Mouse (Mus musculus): Measurements from ENCODE around the gene Celf5. TPM values are rescaled to one million over a fixed set of nuclear protein-coding genes. Genes with fewer than 3 reads are reported as not detected.
"Not testable (repeated sequence)": the region's sequence is repeated elsewhere in the genome, so short reads cannot be mapped to it uniquely, and the experiment has no call there.

The Celf5 gene
- polyA plus RNA-seq, 1 experiment from 2014 or later, result 64.4 TPM

DNA sequence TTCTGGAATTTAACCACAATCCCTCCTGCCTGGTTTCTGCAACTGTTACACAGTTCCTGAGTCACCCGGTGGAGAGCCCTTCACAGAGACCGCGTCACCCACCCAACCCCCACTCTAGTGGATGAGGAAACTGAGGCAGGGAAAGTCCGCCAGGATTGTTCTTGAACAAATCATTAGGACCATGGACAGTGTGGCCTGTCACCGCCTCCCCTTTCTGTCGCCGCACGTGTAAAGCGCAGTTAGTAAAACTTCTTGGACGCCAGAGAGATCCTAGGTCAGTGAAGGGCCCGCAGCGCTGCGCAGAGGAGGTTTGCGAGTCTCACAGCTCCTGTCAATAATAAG lies 29.6 kb downstream of the Celf5 start:
- Histone ChIP-seq H3K4me1 (ENCODE audit: control insufficient read depth, insufficient read depth, low read length) (peaks cover 2% of the 10 kb centered on the region; the same call in 1 of the 2 replicates), H3K4me2 (ENCODE audit: low read depth, low read length) (no peak overlapping the region), H3K27me3 (ENCODE audit: control insufficient read depth, insufficient read depth, low read length) (peaks cover 30% of the 10 kb centered on the region), H3K9me3 (ENCODE audit: control insufficient read depth, low read length) (no peaks in the 10 kb centered on the region), H3K4me3 (ENCODE audit: low read depth, low read length) (no peak overlapping the region), H3K9ac (replicated peaks; ENCODE audit: low read depth, low read length) (no peak overlapping the region), H3K27ac (ENCODE audit: low read depth, low read length) (no peak overlapping the region), H3K36me3 (ENCODE audit: control insufficient read depth, insufficient read depth, low read length) (no peaks in the 10 kb centered on the region)
- ATAC-seq (ENCODE audit: low read depth), result no peak
- WGBS, result 3% methylated on average over 14 of the region's 14 CpGs

DNA sequence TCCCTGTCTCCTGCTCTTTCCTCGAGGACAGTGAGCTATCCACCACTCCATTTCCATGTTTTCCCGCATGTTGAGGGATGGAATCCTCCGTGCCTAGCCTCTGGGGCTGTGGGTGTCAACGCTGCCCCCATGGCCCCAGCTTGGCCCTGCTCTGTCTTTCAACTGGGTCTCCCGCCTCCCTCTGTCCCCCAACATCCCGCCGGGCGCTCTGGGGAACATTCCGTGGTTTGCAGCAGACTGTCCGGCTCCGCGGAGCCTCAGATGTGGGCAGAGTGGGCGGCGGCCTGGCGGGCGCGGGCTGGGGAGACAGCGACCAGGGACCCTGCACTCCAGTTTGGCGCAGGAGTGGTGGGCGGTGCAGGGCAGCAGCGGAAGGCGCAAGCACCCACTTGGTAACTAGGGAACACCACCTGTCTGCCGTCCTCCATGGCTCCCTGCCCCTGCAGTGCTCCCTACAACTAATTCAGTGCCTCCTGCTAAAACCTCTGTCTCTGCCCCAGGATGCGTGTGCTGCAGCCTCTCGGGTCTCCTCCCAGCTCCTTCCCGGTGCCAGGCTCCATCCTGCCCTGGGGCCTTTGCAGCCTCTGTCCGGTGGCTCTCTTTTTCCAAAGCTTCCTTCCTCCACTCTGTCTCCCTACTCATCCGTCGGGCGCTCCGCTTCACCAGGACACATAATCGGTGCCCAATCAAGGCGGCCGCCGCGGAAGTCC lies 30.1 kb downstream of the Celf5 start:
- H3K9me3 ChIP-seq (ENCODE audit: control insufficient read depth, low read length), result no peaks in the 10 kb centered on the region
- no peak for ATAC-seq (ENCODE audit: low read depth)
- H3K27me3 ChIP-seq (ENCODE audit: control insufficient read depth, insufficient read depth, low read length), result peaks cover 27% of the 10 kb centered on the region
- peaks cover 2% of the 10 kb centered on the region; the same call in 1 of the 2 replicates for H3K4me1 ChIP-seq (ENCODE audit: control insufficient read depth, insufficient read depth, low read length)
- no peak overlapping the region for H3K27ac ChIP-seq (ENCODE audit: low read depth, low read length)
- no peak overlapping the region for H3K9ac ChIP-seq (replicated peaks; ENCODE audit: low read depth, low read length)
- no peak overlapping the region for H3K4me3 ChIP-seq (ENCODE audit: low read depth, low read length)
- no peak overlapping the region for H3K4me2 ChIP-seq (ENCODE audit: low read depth, low read length)
- 10% methylated on average over 34 of the region's 36 CpGs for WGBS
- no peaks in the 10 kb centered on the region for H3K36me3 ChIP-seq (ENCODE audit: control insufficient read depth, insufficient read depth, low read length)

DNA sequence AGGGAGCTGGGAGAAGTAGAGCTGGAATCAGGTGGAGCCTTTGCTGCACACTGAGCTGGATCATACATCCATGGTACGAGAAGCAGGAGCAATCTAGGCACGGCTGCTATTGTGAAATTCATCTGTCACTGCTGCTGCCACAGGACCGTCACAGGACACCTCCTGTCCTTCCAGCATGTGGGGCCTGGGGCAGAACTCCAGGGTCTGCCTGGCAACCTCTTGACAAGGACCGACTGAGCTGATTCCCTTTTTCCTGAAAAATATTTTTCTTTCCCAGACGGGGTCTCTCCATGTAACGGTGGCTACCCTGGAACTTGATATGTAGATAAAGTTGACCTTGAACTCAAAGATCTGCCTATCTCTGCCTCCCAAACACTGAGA lies 31.2 kb downstream of the Celf5 start:
- Histone ChIP-seq H3K4me2 (ENCODE audit: low read depth, low read length) (no peak overlapping the region), H3K36me3 (ENCODE audit: control insufficient read depth, insufficient read depth, low read length) (no peaks in the 10 kb centered on the region), H3K9ac (replicated peaks; ENCODE audit: low read depth, low read length) (no peak overlapping the region), H3K4me1 (ENCODE audit: control insufficient read depth, insufficient read depth, low read length) (peaks cover 2% of the 10 kb centered on the region; the same call in 1 of the 2 replicates), H3K27ac (ENCODE audit: low read depth, low read length) (no peak overlapping the region), H3K27me3 (ENCODE audit: control insufficient read depth, insufficient read depth, low read length) (peaks cover 24% of the 10 kb centered on the region), H3K4me3 (ENCODE audit: low read depth, low read length) (no peak overlapping the region), H3K9me3 (ENCODE audit: control insufficient read depth, low read length) (no peaks in the 10 kb centered on the region)
- WGBS, result 64% methylated on average over 6 of the region's 6 CpGs
- no peak for ATAC-seq (ENCODE audit: low read depth)

DNA sequence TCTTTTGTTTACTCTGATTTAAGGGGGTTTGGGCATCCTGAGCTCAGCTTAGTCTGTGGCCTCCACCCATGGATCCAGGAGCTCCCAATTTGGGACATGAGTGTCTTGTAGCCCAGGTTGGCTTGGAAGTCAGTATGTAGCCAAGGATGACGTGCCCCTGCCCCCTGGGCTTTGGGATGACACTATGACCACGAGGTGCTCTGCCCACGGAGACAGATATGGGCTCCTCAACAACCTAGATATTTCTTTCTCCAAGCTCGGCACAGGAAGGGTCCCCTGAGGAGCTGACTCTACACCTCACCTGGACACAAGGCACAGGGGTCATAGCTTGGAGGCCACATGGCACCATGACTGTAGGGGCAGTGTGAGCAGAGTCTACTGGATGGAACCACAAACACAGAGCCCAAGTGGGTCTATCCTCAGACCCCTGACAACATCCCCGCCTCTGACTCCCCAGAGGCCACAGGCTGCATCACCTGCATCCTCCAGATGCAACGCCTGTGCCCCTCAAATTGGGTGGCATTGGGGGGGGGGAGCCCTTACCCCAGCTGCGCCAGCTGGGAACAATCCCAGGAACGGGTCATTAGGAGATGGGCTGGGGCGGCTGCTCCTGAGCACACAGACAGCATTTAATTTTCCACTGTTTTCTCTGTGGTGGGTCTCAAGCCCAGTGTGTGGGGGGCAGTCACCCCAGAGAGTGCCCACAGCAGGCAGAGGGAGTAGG lies 31.7 kb downstream of the Celf5 start:
- peaks cover 23% of the 10 kb centered on the region for H3K27me3 ChIP-seq (ENCODE audit: control insufficient read depth, insufficient read depth, low read length)
- H3K9me3 ChIP-seq (ENCODE audit: control insufficient read depth, low read length), result no peaks in the 10 kb centered on the region
- H3K9ac ChIP-seq (replicated peaks; ENCODE audit: low read depth, low read length), result no peak overlapping the region
- no peak overlapping the region for H3K27ac ChIP-seq (ENCODE audit: low read depth, low read length)
- no peaks in the 10 kb centered on the region for H3K36me3 ChIP-seq (ENCODE audit: control insufficient read depth, insufficient read depth, low read length)
- no peak overlapping the region for H3K4me2 ChIP-seq (ENCODE audit: low read depth, low read length)
- no peak overlapping the region for H3K4me3 ChIP-seq (ENCODE audit: low read depth, low read length)
- ATAC-seq (ENCODE audit: low read depth), result no peak
- H3K4me1 ChIP-seq (ENCODE audit: control insufficient read depth, insufficient read depth, low read length), result peaks cover 2% of the 10 kb centered on the region; the same call in 1 of the 2 replicates
- WGBS, result 58% methylated on average over 9 of the region's 9 CpGs

GRCm38 (mm10) chr10:81450140-81450539 lies 32.4 kb downstream of the Celf5 start:
- Histone ChIP-seq H3K9me3 (ENCODE audit: control insufficient read depth, low read length) (no peaks in the 10 kb centered on the region), H3K4me2 (ENCODE audit: low read depth, low read length) (no peak overlapping the region), H3K4me1 (ENCODE audit: control insufficient read depth, insufficient read depth, low read length) (peaks cover 2% of the 10 kb centered on the region; the same call in 1 of the 2 replicates), H3K4me3 (ENCODE audit: low read depth, low read length) (no peak overlapping the region), H3K27me3 (ENCODE audit: control insufficient read depth, insufficient read depth, low read length) (peaks cover 21% of the 10 kb centered on the region), H3K36me3 (ENCODE audit: control insufficient read depth, insufficient read depth, low read length) (no peaks in the 10 kb centered on the region), H3K27ac (ENCODE audit: low read depth, low read length) (no peak overlapping the region), H3K9ac (replicated peaks; ENCODE audit: low read depth, low read length) (no peak overlapping the region)
- 5% methylated on average over 7 of the region's 7 CpGs for WGBS
- peak; percentile 87; the same call in 1 of the 2 replicates for ATAC-seq (ENCODE audit: low read depth)

GRCm38 (mm10) chr10:81445516-81445915 lies 37.0 kb downstream of the Celf5 start:
- 36% methylated on average over 2 of the region's 2 CpGs for WGBS
- not testable (repeated sequence) for H3K9me3 ChIP-seq (ENCODE audit: control insufficient read depth, low read length); H3K27ac ChIP-seq (ENCODE audit: low read depth, low read length); H3K27me3 ChIP-seq (ENCODE audit: control insufficient read depth, insufficient read depth, low read length); ATAC-seq (ENCODE audit: low read depth); H3K9ac ChIP-seq (replicated peaks; ENCODE audit: low read depth, low read length); H3K4me3 ChIP-seq (ENCODE audit: low read depth, low read length); H3K4me2 ChIP-seq (ENCODE audit: low read depth, low read length); H3K4me1 ChIP-seq (ENCODE audit: control insufficient read depth, insufficient read depth, low read length); H3K36me3 ChIP-seq (ENCODE audit: control insufficient read depth, insufficient read depth, low read length)

- Histone ChIP-seq H3K4me2 (ENCODE audit: low read depth, low read length) (no peak overlapping the region), H3K9ac (replicated peaks; ENCODE audit: low read depth, low read length) (no peak overlapping the region), H3K36me3 (ENCODE audit: control insufficient read depth, insufficient read depth, low read length) (no peaks in the 10 kb centered on the region), H3K4me1 (ENCODE audit: control insufficient read depth, insufficient read depth, low read length) (no peaks in the 10 kb centered on the region), H3K4me3 (ENCODE audit: low read depth, low read length) (no peak overlapping the region), H3K27me3 (ENCODE audit: control insufficient read depth, insufficient read depth, low read length) (no peaks in the 10 kb centered on the region), H3K27ac (ENCODE audit: low read depth, low read length) (no peak overlapping the region), H3K9me3 (ENCODE audit: control insufficient read depth, low read length) (no peaks in the 10 kb centered on the region)
- no peak for ATAC-seq (ENCODE audit: low read depth)
Observed at GRCm38 (mm10) chr10:81441019-81441418, 41.5 kb downstream of the Celf5 start.

DNA sequence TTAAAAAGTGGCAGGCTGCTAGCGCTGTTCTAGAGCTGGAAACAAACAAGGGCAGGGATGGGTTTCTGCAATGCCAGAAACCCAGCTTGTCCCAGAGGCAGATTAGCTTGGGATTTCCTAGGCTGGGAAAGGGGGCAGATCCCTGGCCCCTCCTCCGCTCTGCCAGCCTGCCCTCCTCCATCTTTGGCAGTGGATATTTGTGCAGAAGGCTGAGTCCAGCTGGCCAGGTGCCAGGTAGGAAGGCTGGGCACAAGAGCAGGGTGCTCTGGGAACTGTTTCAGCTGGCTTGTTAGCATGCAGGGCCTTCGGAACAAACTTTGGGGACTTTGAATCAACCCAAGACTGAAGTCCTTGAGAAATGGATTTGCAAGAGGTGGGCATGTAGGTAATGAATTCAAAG lies 47.1 kb downstream of the Celf5 start:
- Histone ChIP-seq H3K36me3 (ENCODE audit: control insufficient read depth, insufficient read depth, low read length) (no peaks in the 10 kb centered on the region), H3K4me1 (ENCODE audit: control insufficient read depth, insufficient read depth, low read length) (peaks cover 12% of the 10 kb centered on the region; the same call in 1 of the 2 replicates), H3K4me3 (ENCODE audit: low read depth, low read length) (no peak overlapping the region), H3K27ac (ENCODE audit: low read depth, low read length) (0 out of 2 replicates have a peak overlapping the region, but pooled peaks have one; percentile 22), H3K27me3 (ENCODE audit: control insufficient read depth, insufficient read depth, low read length) (no peaks in the 10 kb centered on the region), H3K4me2 (ENCODE audit: low read depth, low read length) (no peak overlapping the region), H3K9me3 (ENCODE audit: control insufficient read depth, low read length) (no peaks in the 10 kb centered on the region), H3K9ac (replicated peaks; ENCODE audit: low read depth, low read length) (no peak overlapping the region)
- no peak for ATAC-seq (ENCODE audit: low read depth)
- WGBS, result 67% methylated on average over 3 of the region's 3 CpGs

Measured in neural tube, embryonic 14.5 days (tissue).